Comparison of ENCODE assay signal across 18 mouse cellular contexts in genomic region chr11:59629871-59630270, GRCm38 (mm10). TPM values are rescaled to one million over a fixed set of nuclear protein-coding genes. Genes with fewer than 3 reads are reported as not detected.
DNase-seq lines count a peak whose midpoint lies in the region; ATAC-seq and TF ChIP-seq lines count a peak whose summit lies in the region.
"Had no signal": no experiment of that assay in that cellular context is flagged by ENCODE, and none has a peak within 500 bp of the region (broad histone marks: within the 10 kb centered on the region; RNA-seq: fewer than 3 reads in every experiment).

No protein-coding gene starts in this region.

- TF ChIP-seq EP300 in lung, postnatal 0 days (IDR thresholded peaks at IDR 0.05): no peak

- no peak overlapping the region for H3K27ac ChIP-seq in embryonic facial prominence, embryonic 14.5 days (replicated peaks; ENCODE audit: low read depth, low read length)
- no peak overlapping the region for H3K27ac ChIP-seq in embryonic facial prominence, embryonic 10.5 days (replicated peaks)
- H3K27ac ChIP-seq in kidney, postnatal 0 days: no peak overlapping the region
- no peak overlapping the region for H3K27ac ChIP-seq in lung, postnatal 0 days (ENCODE audit: low read length)
- H3K27ac ChIP-seq in stomach, embryonic 15.5 days: 0 out of 2 replicates have a peak overlapping the region, but pooled peaks have one; percentile 40
- H3K27ac ChIP-seq: heart, embryonic 13.5 days; limb, embryonic 12.5 days; liver, embryonic 14.5 days; neural tube, embryonic 12.5 days had no signal

- no peak for TF ChIP-seq POLR2A in lung, adult 2 months (IDR thresholded peaks at IDR 0.05; ENCODE audit: borderline replicate concordance, extremely low read depth, low read depth, low read length)

- DNase-seq in embryonic facial prominence, embryonic 14.5 days (ENCODE audit: low spot score): peak; percentile 48
- DNase-seq in embryonic facial prominence, embryonic 10.5 days (ENCODE audit: low spot score): no peak
- peak; percentile 53 for DNase-seq in kidney, postnatal 0 days (ENCODE audit: low spot score)
- DNase-seq in kidney, adult 9 months: no peak
- DNase-seq in lung, postnatal 0 days (ENCODE audit: low spot score): peak; percentile 70
- DNase-seq in lung, adult 2 months: no peak
- DNase-seq in layer of hippocampus, adult 9-11 months: no peak
- DNase-seq: cerebellum, postnatal 25 days; kidney, adult 11 months; thymus, postnatal 14 days had no signal

- no peaks in the 10 kb centered on the region for H3K36me3 ChIP-seq in embryonic facial prominence, embryonic 14.5 days (ENCODE audit: control insufficient read depth, insufficient read depth, low read length)
- no peaks in the 10 kb centered on the region for H3K36me3 ChIP-seq in embryonic facial prominence, embryonic 10.5 days (replicated peaks)
- no peaks in the 10 kb centered on the region for H3K36me3 ChIP-seq in kidney, postnatal 0 days (ENCODE audit: insufficient read depth, low read length)
- H3K36me3 ChIP-seq in lung, postnatal 0 days (ENCODE audit: insufficient read depth, low read length): no peaks in the 10 kb centered on the region
- no peaks in the 10 kb centered on the region for H3K36me3 ChIP-seq in stomach, embryonic 15.5 days
- H3K36me3 ChIP-seq: heart, embryonic 13.5 days; limb, embryonic 12.5 days; neural tube, embryonic 12.5 days had no signal

- no peaks in the 10 kb centered on the region for H3K27me3 ChIP-seq in embryonic facial prominence, embryonic 14.5 days (replicated peaks; ENCODE audit: control insufficient read depth, insufficient read depth, low read length)
- no peaks in the 10 kb centered on the region for H3K27me3 ChIP-seq in embryonic facial prominence, embryonic 10.5 days (replicated peaks; ENCODE audit: low read depth, poor library complexity, severe bottlenecking)
- no peaks in the 10 kb centered on the region for H3K27me3 ChIP-seq in kidney, postnatal 0 days (ENCODE audit: insufficient read depth, low read length)
- H3K27me3 ChIP-seq in lung, postnatal 0 days (replicated peaks; ENCODE audit: insufficient read depth, low read length): no peaks in the 10 kb centered on the region
- no peaks in the 10 kb centered on the region for H3K27me3 ChIP-seq in stomach, embryonic 15.5 days (replicated peaks)
- H3K27me3 ChIP-seq: heart, embryonic 13.5 days; limb, embryonic 12.5 days; neural tube, embryonic 12.5 days had no signal

- H3K4me2 ChIP-seq in embryonic facial prominence, embryonic 14.5 days (ENCODE audit: low read depth, low read length): no peak overlapping the region
- no peak overlapping the region for H3K4me2 ChIP-seq in kidney, postnatal 0 days (ENCODE audit: low read length)
- H3K4me2 ChIP-seq in lung, postnatal 0 days (replicated peaks; ENCODE audit: low read depth, low read length): no peak overlapping the region
- H3K4me2 ChIP-seq in stomach, embryonic 15.5 days: no peak overlapping the region
- H3K4me2 ChIP-seq: heart, embryonic 13.5 days; limb, embryonic 12.5 days; neural tube, embryonic 12.5 days had no signal

- ATAC-seq in embryonic facial prominence, embryonic 14.5 days (ENCODE audit: low read depth): no peak
- no peak for ATAC-seq in kidney, postnatal 0 days (replicated peaks; ENCODE audit: low FRiP score, low read depth)
- ATAC-seq in lung, postnatal 0 days: peak; percentile 27; the same call in 1 of the 2 replicates
- no peak; the same call in 1 of the 2 replicates for ATAC-seq in stomach, embryonic 15.5 days (ENCODE audit: insufficient read depth, low FRiP score, low read depth)

- 61% methylated on average over 5 of the region's 5 CpGs for WGBS in embryonic facial prominence, embryonic 14.5 days
- 80% methylated on average over 5 of the region's 5 CpGs for WGBS in embryonic facial prominence, embryonic 10.5 days
- WGBS in kidney, postnatal 0 days: 68% methylated on average over 5 of the region's 5 CpGs
- 59% methylated on average over 5 of the region's 5 CpGs for WGBS in lung, postnatal 0 days
- 68% methylated on average over 5 of the region's 5 CpGs for whole genome bisulfite sequencing in lung, adult 2 months
- WGBS in stomach, embryonic 15.5 days: 53% methylated on average over 5 of the region's 5 CpGs

- no peak for TF ChIP-seq CTCF in kidney, postnatal 0 days (IDR thresholded peaks at IDR 0.05; ENCODE audit: low read depth)
- TF ChIP-seq CTCF in lung, postnatal 0 days (IDR thresholded peaks at IDR 0.05): no peak
- TF ChIP-seq CTCF in lung, adult 2 months (IDR thresholded peaks at IDR 0.05; ENCODE audit: insufficient read depth, low read length): no peak

- H3K9me3 ChIP-seq in embryonic facial prominence, embryonic 14.5 days (ENCODE audit: control insufficient read depth, low read length): no peaks in the 10 kb centered on the region
- no peaks in the 10 kb centered on the region for H3K9me3 ChIP-seq in embryonic facial prominence, embryonic 10.5 days
- H3K9me3 ChIP-seq in kidney, postnatal 0 days (replicated peaks; ENCODE audit: low read length): no peaks in the 10 kb centered on the region
- no peaks in the 10 kb centered on the region for H3K9me3 ChIP-seq in lung, postnatal 0 days (ENCODE audit: low read length)
- H3K9me3 ChIP-seq in stomach, embryonic 15.5 days: no peaks in the 10 kb centered on the region
- H3K9me3 ChIP-seq: heart, embryonic 13.5 days; limb, embryonic 12.5 days; neural tube, embryonic 12.5 days had no signal

- H3K9ac ChIP-seq in embryonic facial prominence, embryonic 14.5 days (ENCODE audit: low read depth, low read length): no peak overlapping the region
- H3K9ac ChIP-seq in kidney, postnatal 0 days (ENCODE audit: low read depth, low read length): no peak overlapping the region
- no peak overlapping the region for H3K9ac ChIP-seq in lung, postnatal 0 days (replicated peaks; ENCODE audit: low read depth)
- no peak overlapping the region for H3K9ac ChIP-seq in stomach, embryonic 15.5 days
- H3K9ac ChIP-seq: heart, embryonic 13.5 days; limb, embryonic 12.5 days; liver, embryonic 14.5 days; neural tube, embryonic 12.5 days had no signal

- H3K4me1 ChIP-seq in embryonic facial prominence, embryonic 14.5 days (ENCODE audit: control insufficient read depth, insufficient read depth, low read length): peaks cover under 1% of the 10 kb centered on the region; the same call in 1 of the 2 replicates
- 0 out of 2 replicates have a peak, but pooled peaks cover 6% of the 10 kb centered on the region for H3K4me1 ChIP-seq in embryonic facial prominence, embryonic 10.5 days
- no peaks in the 10 kb centered on the region for H3K4me1 ChIP-seq in kidney, postnatal 0 days (replicated peaks; ENCODE audit: insufficient read depth, low read length)
- H3K4me1 ChIP-seq in lung, postnatal 0 days (ENCODE audit: insufficient read depth, low read depth, low read length): peaks cover 11% of the 10 kb centered on the region
- no peaks in the 10 kb centered on the region; the same call in none of the 2 replicates for H3K4me1 ChIP-seq in lung, adult 2 months (ENCODE audit: control insufficient read depth, insufficient read depth, low read length)
- no peaks in the 10 kb centered on the region for H3K4me1 ChIP-seq in stomach, embryonic 15.5 days
- H3K4me1 ChIP-seq: heart, embryonic 13.5 days; limb, embryonic 12.5 days; neural tube, embryonic 12.5 days had no signal

- no peak overlapping the region for H3K4me3 ChIP-seq in embryonic facial prominence, embryonic 14.5 days (ENCODE audit: low read depth, low read length)
- no peak overlapping the region for H3K4me3 ChIP-seq in embryonic facial prominence, embryonic 10.5 days
- H3K4me3 ChIP-seq in kidney, postnatal 0 days (replicated peaks; ENCODE audit: low read depth, low read length): no peak overlapping the region
- no peak overlapping the region for H3K4me3 ChIP-seq in lung, postnatal 0 days (ENCODE audit: low read depth, low read length)
- no peak overlapping the region for H3K4me3 ChIP-seq in lung, adult 2 months (replicated peaks; ENCODE audit: extremely low read depth, low read depth, low read length)
- H3K4me3 ChIP-seq in stomach, embryonic 15.5 days (replicated peaks): no peak overlapping the region
- H3K4me3 ChIP-seq: erythroblast, embryonic 14.5 days; heart, embryonic 13.5 days; limb, embryonic 12.5 days; neural tube, embryonic 12.5 days had no signal

RNA-seq across cellular contexts. Expression of gene Mprip, which starts 31.2 kb away (rescaled TPM):
- 75.0 and 80.4 TPM in 2 replicates for polyA plus RNA-seq in embryonic facial prominence, embryonic 14.5 days (2014; fragmentation: Nextera tagmentation; extraction: Ambion mirVana)
- polyA plus RNA-seq in embryonic facial prominence, embryonic 10.5 days (2016; fragmentation: Nextera tagmentation; extraction: Ambion mirVana): 40.8 and 49.9 TPM in 2 replicates
- polyA plus RNA-seq in kidney, postnatal 0 days (2015; fragmentation: Nextera tagmentation; extraction: Ambion mirVana): 67.4 and 76.8 TPM in 2 replicates
- polyA plus RNA-seq in lung, postnatal 0 days (2015; fragmentation: Nextera tagmentation; extraction: Ambion mirVana): 88.0 and 114 TPM in 2 replicates
- polyA plus RNA-seq in lung, adult 2 months (2012; rRNA removed): 164 and 239 TPM in 2 replicates
- 75.3 and 78.2 TPM in 2 replicates for polyA plus RNA-seq in stomach, embryonic 15.5 days (2015; fragmentation: Nextera tagmentation; extraction: Ambion mirVana)

RNA-seq across cellular contexts. Expression of gene Olfr223, which starts 36.8 kb away (rescaled TPM):
- polyA plus RNA-seq in embryonic facial prominence, embryonic 14.5 days (2014; fragmentation: Nextera tagmentation; extraction: Ambion mirVana): 0.12 TPM in 1 of 2 replicates, not detected in the other
- polyA plus RNA-seq in embryonic facial prominence, embryonic 10.5 days (2016; fragmentation: Nextera tagmentation; extraction: Ambion mirVana): not detected in 2 replicates
- not detected in 2 replicates for polyA plus RNA-seq in kidney, postnatal 0 days (2015; fragmentation: Nextera tagmentation; extraction: Ambion mirVana)
- polyA plus RNA-seq in lung, postnatal 0 days (2015; fragmentation: Nextera tagmentation; extraction: Ambion mirVana): not detected in 2 replicates
- not detected in 2 replicates for polyA plus RNA-seq in lung, adult 2 months (2012; rRNA removed)
- polyA plus RNA-seq in stomach, embryonic 15.5 days (2015; fragmentation: Nextera tagmentation; extraction: Ambion mirVana): not detected in 2 replicates
- polyA plus RNA-seq: erythroblast, embryonic 14.5 days; heart, embryonic 13.5 days; hindbrain, embryonic 11.5 days; limb, embryonic 12.5 days; liver, embryonic 14.5 days; neural tube, embryonic 12.5 days; spleen, adult 2 months had no signal

RNA-seq across cellular contexts. Expression of gene Olfr222, which starts 53.8 kb away (rescaled TPM):
- 0.11 TPM in 1 of 2 replicates, not detected in the other for polyA plus RNA-seq in embryonic facial prominence, embryonic 14.5 days (2014; fragmentation: Nextera tagmentation; extraction: Ambion mirVana)
- 0.06 TPM in 1 of 2 replicates, not detected in the other for polyA plus RNA-seq in embryonic facial prominence, embryonic 10.5 days (2016; fragmentation: Nextera tagmentation; extraction: Ambion mirVana)
- not detected in 2 replicates for polyA plus RNA-seq in kidney, postnatal 0 days (2015; fragmentation: Nextera tagmentation; extraction: Ambion mirVana)
- polyA plus RNA-seq in lung, postnatal 0 days (2015; fragmentation: Nextera tagmentation; extraction: Ambion mirVana): not detected in 2 replicates
- not detected in 2 replicates for polyA plus RNA-seq in lung, adult 2 months (2012; rRNA removed)
- not detected in 2 replicates for polyA plus RNA-seq in stomach, embryonic 15.5 days (2015; fragmentation: Nextera tagmentation; extraction: Ambion mirVana)
- polyA plus RNA-seq: erythroblast, embryonic 14.5 days; heart, embryonic 13.5 days; hindbrain, embryonic 11.5 days; limb, embryonic 12.5 days; liver, embryonic 14.5 days; neural tube, embryonic 12.5 days; spleen, adult 2 months had no signal

Comparison
In these comparisons a context has a peak if more than half of its experiments do, and no peak if none do; other contexts are left out.
1. DNase-seq: peak in embryonic facial prominence, embryonic 14.5 days (single experiment), kidney, postnatal 0 days (single experiment) and lung, postnatal 0 days (single experiment); none in embryonic facial prominence, embryonic 10.5 days (single experiment), kidney, adult 9 months (single experiment), lung, adult 2 months (single experiment) and layer of hippocampus, adult 9-11 months (single experiment).